Mouse (Mus musculus) gastrocnemius, postnatal 36 days (tissue): Measurements from ENCODE around the gene Ankrd40. TPM values are rescaled to one million over a fixed set of nuclear protein-coding genes. Genes with fewer than 3 reads are reported as not detected.

Source experiments
- DNase-seq, 2 experiments: peaks; one replicate each; pipeline ENCODE4 v3.0.0; 2022
- intact Hi-C: fragments of 180-260 bp; cut with DNase I; formaldehyde crosslinking; loops from one replicate; pipeline ENCODE4 v1.15.1; 2025
- total RNA-seq, 2 experiments: library from RNA; stranded (reverse); gene quantifications; 2 replicates each; pipeline ENCODE4 v1.2.3; 2021

Ankrd40 gene
- total RNA-seq, 2 experiments from 2014 or later = 195 to 201 TPM

DNA sequence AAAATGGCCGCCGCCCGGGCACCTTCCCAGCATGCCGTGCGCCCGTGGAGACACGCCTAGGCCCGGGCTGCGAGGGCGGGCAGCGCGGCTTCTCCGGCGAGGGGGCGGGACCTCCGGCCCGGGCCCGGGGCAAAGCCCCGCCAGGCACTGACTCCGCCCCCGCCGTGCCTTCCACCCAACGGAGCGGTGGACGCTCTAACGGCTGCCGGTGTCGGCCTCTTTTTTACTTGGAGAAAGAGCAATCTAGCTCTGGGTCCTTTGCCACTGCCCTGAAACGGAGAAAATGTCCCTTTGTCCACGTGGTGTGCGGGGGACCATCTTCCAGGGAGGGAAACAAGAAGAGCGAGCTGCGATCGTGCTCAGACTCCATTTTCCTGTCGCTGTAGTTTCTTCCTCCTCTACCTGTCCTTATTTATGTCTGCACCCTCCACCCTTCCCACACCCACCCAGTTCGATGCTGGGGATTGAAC is 5.8 kb upstream of the Ankrd40 start, which contains the start of gene Luc7l3:
Gene Luc7l3, minus strand, starts transcription at position 58 of the 470 bp plus-strand sequence.
- peak; percentile 93 to 95 for DNase-seq
- intact Hi-C loops = no loop called here

DNA sequence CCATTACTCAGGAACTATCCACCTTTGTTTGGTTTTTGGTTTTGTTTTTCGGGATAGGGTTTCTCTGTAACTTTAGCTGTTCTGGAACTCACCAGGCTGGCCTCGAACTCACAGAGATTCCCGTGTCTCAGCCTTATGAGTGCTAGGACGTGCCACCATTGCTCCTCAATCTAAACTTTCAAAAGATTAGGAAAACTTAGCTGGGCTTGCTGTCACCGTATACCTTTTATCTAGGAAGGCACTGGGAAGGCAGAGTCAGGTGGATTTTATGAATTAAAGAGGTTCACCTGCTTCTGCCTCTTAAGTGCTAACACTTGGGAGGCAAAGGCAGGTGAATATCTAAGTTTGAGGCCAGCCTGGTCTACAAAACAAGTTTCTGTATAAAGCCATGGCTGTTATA is 5.2 kb upstream of the Ankrd40 start:
- no peak for DNase-seq
- intact Hi-C loops = no loop called here

DNA sequence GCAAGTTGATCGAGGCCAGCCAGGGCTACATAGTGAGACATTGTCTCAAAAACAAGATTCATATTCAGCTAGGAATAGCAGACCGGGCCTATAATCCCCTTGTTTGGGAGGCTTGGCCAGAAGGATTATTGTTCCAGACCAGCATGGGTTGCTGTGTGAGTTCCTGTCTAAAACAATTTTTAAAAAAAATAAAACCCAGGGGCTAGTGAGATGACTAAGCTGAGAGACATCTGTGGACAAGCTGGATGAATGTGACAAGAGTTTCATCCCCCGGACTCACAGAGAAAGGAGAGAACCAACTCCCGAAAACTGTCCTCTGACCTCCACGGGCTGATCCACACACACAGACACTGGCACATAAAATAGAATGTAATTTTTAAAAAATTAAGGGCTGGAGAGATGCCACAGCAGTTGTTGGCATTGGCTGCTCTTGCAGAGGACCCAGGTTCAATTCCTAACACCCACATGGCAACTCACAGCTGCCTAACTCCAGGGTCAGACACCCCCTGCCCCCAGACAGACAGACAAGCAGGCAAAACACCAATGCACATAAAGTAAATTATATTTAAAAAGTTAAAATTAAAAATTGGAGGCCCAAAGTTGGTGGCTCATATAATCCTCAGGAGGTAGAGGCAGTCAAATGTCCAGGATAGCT is 4.4 kb upstream of the Ankrd40 start:
- intact Hi-C loops = no loop called here
- no peak for DNase-seq

DNA sequence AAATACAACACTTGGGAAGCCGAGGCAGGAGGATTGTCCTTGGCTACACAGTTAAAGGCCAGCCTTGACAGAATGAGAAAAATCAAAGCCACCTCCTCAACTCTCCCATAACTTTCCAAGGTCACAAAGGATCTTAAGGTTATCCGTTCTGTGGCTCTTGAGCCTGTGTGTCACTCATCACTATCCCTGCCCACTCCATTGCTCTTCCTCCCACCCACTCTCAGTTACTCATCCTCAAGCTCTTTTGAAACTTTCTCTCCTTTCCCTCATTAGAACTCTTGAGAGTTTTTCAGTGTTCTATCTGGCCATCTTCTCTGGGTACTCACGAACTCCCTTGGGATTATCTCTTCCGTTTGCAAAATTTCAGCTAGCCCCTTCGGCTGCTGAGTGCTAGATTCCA is 3.2 kb upstream of the Ankrd40 start:
- no peak for DNase-seq
- intact Hi-C loops = no loop called here

DNA sequence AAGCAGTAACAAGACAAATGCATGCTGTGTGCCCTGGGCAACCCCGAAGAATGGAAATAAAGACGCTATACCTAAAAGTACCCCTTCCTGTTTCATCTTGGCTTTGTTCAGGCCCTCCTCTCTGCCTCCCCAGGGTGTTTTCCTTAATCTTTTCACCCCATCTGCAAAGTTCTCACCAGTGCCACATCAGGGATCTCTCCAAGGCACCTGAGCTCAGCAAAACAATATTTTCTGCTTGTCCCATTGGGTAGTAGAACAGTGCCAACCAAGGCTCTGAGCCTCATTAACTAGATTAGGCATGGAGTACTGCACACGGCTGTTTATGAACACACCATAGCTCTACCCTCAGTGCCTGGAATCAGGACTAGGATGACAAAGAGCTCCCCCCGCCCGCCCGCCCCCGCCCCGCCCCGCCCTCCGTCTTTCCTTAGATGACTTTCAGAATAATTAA is 815 bp upstream of the Ankrd40 start:
- no peak for DNase-seq
- intact Hi-C loops = no loop called here

DNA sequence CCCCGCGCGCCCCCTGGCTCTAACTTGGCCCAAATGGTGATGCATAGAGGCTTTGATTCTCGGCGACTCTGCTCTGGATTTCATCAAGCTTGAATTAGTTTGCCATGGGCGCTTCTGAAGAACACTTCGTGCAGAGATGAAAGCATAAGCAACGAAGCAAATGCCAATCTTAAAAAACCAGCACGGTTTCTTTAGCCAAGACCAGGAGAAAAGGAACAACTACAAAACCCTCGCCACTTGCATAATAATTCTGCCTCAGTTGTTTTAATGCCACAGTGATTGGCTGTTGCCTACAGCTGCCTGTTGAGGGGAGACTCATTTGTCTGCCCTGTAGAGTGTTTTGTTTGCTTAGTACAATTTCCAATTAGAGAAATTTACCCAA is 834 bp downstream of the Ankrd40 start:
- no peak for DNase-seq
- intact Hi-C loops = no loop called here

DNA sequence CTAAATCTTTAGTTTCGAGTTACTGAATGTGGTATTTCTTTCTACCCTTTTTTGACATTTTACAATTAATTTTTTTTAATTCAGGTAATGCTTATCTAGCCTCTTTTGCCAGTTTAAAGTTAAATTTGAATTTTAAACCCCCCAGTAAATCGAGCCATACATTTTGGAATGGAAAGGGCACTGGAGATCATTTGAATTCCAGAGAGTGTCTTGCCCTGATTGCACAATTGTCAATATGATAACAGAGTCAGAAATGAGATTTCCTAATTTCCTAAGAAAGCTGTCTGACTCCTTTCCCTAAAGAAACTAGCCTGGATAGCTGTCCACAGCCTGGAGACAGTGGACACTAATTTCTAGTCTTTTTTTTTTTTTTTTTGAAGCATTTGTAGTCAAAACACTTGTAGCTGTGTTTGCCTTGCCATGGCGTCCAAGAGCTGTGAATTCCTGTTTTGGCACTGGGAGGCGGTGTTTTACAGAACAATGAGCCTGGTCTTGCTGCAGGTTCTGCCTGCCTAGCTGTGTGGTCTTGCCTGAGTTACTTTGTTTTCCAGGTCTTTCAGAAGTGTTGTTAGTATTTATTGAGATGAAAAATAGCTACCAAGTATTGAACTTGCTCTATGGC is 1.6 kb downstream of the Ankrd40 start:
- intact Hi-C loops = no loop called here
- DNase-seq = peak in 1 of 2 experiments; percentile 22

DNA sequence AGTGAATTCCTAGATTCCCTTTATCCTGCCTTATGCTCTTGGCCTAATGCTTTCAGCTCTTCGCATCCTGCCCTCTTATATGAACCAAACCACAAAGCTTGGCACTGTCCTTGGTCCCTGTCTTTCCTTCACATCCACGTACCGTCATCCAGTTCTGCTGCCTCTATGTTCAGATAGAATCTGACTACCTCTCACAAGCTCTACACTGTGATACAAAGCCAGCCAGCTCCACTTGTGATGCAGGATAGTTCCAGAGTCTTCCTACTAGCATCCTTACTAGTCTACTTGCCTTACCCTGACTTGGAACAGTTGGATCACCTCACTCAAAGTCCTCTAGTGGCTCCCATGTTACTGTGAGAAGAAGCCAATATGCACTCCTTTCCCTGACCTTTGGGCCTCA is 2.4 kb downstream of the Ankrd40 start:
- no peak for DNase-seq
- intact Hi-C loops = no loop called here

DNA sequence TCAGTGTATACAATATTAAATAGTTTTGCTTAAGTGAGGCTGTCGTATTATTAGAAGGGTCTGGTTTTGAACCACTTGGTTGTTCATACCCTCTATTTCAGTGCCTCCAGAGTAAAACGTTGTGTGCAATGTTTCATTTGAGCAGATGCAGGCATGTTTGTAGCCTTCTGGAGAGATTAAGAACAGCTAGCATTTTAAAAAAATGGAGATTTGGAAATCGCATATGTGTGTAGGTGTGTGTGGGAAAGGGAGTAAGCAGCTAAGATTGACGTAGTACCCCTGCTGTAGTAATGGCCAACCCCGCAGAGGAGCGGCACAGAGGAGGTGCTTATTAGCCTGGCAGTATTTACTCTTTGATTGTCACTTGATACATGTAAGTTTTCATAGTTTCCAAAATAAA is 4.9 kb downstream of the Ankrd40 start:
- intact Hi-C loops = no loop called here
- no peak for DNase-seq

DNA sequence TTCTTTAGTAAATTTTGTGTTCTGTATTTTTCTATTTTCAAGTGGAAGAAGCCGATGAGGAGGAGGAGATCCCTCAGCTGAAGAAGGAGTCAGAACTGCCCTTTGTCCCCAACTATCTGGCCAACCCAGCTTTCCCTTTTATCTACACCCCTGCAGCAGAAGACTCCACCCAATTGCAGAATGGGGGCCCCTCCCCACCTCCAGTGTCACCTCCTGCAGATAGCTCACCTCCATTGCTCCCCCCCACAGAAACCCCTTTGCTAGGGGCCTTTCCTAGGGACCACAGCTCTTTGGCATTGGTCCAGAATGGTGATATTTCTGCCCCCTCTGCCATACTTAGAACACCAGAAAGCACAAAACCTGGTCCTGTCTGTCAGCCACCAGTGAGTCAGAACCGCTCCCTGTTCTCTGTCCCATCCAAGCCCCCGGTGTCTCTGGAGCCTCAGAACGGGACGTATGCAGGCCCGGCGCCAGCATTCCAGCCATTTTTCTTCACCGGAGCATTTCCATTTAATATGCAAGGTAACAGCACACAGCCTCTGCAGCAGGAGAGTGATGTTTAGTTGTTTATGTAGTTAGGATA is 6.7 kb downstream of the Ankrd40 start:
- intact Hi-C loops = no loop called here
- no peak for DNase-seq

DNA sequence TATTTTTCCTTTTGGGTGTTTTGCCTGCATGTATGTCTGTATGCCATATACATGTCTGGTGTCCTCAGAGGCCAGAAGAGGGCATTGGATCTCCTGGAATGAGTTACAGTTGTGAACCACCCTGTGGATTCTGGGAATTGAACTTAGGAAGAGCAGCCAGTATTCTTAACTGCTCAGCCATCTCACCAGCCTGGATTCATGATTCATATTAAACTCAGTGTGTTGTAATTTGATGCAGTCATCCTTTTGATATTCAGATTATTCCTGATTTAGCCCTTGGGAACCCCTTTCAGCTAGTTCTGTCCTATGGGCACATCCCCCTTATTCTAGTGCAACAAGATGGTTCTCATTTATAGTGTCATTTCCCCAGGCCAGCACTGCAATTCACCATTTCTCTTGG is 8.8 kb downstream of the Ankrd40 start:
- intact Hi-C loops = no loop called here
- DNase-seq = no peak

DNA sequence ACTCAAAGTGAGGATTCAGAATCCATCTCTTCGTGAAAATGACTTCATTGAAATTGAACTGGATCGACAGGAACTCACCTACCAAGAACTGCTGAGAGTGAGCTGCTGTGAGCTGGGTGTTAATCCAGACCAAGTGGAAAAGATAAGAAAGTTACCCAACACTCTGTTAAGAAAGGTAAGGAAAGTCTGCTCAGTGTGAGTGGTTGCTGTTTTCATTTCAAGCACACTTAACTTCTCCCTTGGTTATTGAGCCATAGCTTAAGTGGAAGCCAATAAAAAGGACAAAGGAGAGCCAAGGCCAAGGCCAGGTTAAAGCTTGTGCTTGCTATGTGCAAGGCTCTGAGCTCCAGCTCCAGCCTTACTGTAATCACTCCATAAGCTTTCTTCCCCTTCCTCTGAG is 10.5 kb downstream of the Ankrd40 start:
- intact Hi-C loops = loop anchor here (2.0 kb wide), 1 partner anchor 144 kb away; no protein-coding TSS in a partner anchor

DNA sequence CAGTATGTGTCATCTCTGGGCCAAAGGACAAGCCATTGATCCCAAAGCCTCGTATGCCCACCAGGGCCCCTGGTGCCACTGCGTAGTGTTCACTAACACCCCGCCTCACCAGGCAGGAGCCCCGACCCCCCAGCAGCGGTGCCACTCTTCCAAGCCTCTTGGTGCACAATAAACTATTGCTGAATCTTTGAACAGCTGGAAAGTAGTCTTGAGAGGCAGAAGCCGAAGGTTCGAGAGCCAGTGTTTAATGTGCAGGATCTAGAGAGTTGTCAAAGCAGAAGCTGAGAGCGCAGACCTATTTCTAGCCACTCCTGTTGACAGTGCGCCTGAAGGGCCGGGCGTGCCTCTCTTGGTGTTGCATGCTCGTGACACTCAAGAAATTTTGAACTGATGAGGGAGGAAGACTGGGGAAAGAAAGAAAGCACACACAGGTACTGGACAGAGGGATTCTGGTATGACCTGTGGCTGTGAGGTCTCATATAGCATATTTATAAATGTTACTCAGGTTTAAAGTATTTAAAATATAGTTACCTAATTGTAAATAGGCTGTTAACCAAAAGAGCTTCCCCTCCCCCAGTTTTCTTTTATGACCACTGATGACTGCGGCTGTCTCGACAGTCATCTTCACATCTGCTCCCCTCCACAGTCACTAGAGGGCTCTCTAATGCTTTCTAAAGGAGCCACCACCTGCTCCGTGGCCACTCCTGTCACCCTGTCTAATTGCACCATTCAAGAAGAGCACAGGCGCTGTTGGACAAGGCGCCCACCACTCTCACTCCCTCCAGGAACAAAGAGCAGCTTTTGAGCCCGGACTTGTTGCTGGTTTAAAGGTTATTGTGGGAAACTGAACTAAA is 12.2 kb downstream of the Ankrd40 start:
- DNase-seq = no peak
- intact Hi-C loops = loop anchor here (2.0 to 5.0 kb wide), 2 partner anchors 143 to 202 kb away; no protein-coding TSS in a partner anchor

More for the DNA sequence above, 10.5 kb downstream of the Ankrd40 start:
- DNase-seq = no peak

DNA sequence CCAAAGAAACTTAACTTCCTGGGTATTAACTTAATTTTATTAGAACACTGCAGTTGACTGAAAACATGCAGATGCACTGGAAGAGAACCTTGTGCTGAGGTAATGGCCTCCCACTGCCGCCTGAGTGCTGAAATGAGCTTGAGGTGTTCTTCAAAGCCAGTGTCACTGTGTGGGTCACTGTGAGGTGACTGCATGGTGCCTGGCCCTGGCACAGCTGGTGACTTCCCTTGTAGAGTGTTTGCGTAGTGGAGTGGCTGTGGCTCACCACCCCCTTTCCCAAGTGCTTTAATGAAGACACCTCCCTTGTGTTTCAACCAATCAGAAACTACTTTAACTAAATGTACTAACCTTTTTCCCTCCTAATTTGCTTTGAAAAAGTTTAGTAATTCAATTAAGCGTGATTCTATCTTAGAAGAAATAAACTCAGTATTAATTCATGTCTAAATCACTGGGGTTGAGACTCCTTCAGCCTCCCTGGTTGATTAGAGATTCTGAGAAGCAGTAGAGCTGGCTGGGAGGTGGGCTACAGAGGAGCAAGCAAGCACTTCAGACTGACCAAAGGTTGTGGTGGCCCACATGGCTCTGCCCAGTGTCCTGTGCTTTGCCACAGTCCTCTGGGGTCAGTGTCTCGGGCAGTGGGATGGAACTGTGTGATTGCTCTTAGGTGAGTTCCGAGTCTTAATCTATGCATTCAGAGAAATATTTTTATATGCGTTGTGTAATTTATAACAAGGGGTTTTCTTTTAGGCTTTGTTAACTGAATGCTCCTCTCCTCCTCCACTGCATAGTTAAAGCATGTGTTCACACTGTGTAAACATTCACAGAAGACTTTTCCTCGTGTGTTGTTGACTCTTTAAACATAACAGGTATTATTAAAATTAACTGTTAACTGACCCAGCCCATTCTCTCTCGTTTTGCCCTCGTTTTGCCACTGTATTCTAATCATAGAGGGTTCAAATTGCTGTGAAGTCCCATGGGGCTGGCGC is 13.4 kb downstream of the Ankrd40 start:
- DNase-seq = no peak
- intact Hi-C loops = loop anchor here (5.0 kb wide), 1 partner anchor 201 kb away; no protein-coding TSS in a partner anchor

DNA sequence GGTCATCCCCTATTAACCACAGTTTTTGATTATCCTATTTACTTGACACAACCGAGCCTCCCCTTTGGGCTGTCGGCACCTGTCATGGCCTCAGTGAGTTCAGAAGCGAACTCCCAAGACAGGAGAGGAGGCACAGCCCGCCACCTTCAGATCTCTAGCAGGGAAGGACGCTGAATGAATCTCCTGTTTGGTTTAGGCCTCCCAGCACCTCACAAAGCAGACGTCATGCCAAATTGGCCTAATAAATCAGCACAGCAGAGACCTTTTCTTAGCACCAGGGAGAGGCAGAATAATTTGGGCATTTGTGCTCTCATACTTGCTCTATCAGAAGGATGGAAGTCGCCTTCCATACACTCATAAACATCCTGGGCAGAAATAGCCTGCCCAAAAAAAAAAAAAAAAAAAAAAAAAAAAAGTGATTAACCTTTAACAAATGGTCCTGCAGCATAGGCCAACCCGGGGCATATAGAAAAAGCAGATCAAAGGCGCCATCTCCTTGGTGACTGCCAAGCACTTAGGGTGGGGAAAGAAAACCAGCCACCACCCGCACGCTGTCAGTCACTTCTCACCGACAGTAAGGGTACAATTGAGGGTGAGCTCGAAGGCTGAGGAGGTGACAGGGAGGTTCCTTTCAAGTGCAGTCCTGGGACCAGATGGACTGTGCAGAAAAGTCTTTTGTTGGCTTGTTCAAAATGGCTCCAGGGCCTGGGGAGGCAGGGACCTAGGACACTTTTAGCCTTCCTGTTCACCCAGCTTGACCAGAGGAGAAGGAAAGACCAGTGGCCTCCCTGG is 14.5 kb downstream of the Ankrd40 start:
- intact Hi-C loops = loop anchor here (2.0 to 5.0 kb wide), 2 partner anchors 62 to 200 kb away; no protein-coding TSS in a partner anchor
- DNase-seq = no peak

DNA sequence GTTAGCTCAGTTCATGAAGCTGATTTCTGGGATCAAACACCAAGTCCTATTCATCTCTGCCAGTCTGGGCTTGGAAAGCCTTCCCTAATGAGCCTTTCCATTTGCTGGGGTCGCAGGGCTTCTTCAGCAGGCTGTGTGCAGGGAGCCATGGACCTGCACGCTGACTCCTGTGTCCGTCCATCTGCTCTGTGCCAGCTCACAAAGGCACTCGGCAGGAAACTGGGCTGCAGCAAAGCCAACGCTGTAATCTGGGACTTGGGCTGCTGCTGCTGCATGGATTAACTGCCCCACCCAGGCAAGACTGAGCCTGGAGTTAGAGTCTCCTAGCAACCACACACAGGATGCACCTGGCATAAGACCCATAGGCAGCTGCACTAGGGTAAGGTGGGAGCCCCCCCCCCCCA is 16.2 kb downstream of the Ankrd40 start:
- intact Hi-C loops = loop anchor here (2.0 to 5.0 kb wide), 2 partner anchors 61 to 198 kb away; no protein-coding TSS in a partner anchor
- DNase-seq = no peak

DNA sequence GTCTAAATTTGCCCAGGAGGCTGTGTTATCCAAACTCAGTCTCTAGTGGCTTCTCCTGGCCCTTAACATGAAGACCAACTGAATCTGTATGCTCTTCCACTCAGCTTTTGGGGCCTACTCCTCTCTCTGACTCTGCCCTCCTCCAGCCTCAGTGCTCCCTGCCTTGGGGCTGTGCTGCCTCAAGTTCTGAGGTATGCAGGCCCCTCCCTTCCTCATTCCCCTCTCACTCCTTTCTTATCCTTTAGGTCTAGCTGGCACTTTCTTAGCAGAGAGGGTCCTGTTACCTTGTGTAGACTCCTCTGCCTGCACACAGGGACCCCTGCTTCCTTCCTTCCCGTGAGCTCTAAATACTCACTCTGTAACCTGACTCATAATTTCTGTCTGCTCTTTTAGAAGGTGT is 16.7 kb downstream of the Ankrd40 start:
- no peak for DNase-seq
- intact Hi-C loops = loop anchor here (5.0 kb wide), 1 partner anchor 198 kb away; no protein-coding TSS in a partner anchor

DNA sequence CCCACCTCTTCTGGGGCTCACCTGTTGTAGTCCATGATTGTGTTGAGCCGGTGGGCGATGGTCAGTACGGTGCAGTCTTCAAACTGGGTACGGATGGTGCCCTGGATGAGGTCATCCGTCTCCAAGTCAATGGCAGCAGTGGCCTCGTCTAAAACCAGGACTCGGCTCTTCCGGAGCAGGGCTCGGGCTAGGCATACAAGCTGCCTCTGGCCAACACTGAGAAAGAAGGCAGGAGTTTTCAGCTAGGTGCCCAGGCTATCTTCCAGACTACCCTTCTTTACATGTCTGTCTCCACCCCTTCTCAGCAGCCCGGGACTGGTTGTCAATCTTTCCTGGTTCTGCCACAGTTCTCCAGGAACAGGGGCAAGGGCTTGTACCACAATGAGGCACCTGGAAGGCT is 18.1 kb downstream of the Ankrd40 start:
- intact Hi-C loops = no loop called here
- DNase-seq = no peak

DNA sequence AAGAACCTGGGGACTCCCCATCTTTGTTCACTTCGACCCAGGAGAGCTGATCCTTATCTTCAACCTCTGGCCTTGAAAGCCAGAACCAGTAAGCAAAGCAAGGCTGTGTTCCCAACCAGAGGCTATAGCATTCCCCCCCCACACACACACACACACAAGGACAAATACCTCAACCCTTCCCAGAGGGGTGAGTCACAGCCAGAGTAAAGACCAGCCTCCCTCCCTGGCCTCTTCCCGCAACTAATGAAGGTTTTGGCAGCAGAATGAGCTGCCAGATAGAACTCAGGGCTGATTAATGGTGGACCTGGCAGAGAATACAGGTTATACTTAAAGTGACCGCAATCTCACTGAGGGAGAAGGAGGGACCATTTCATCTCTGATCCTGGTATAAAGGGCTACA is 18.8 kb downstream of the Ankrd40 start:
- intact Hi-C loops = no loop called here
- DNase-seq = no peak
